Mouse (Mus musculus) forebrain, embryonic 13.5 days (tissue): ENCODE measurements around the gene Olig1. TPM values are rescaled to one million over a fixed set of nuclear protein-coding genes. Genes with fewer than 3 reads are reported as not detected.

Experiments
- ATAC-seq: fragments of 200-750 bp; cut with Nextera tagmentation; 2 replicates; pipeline ENCODE4 v1.8.0; 2017
- H3K27ac ChIP-seq: fragments of 300-500 bp; sonication (generic); 2 replicates; pipeline ENCODE4 v1.5.1; 2015; ENCODE audit warnings: inconsistent platforms, mild to moderate bottlenecking, moderate library complexity
- H3K27me3 ChIP-seq: fragments of 300-500 bp; sonication (generic); 2 replicates; pipeline ENCODE4 v1.6.1; 2015; ENCODE audit warnings: mild to moderate bottlenecking, inconsistent platforms
- H3K36me3 ChIP-seq: fragments of 300-500 bp; sonication (generic); 2 replicates; pipeline ENCODE4 v1.6.1; 2015; ENCODE audit warnings: mild to moderate bottlenecking, inconsistent platforms; ENCODE audit not compliant: poor library complexity, severe bottlenecking
- H3K4me1 ChIP-seq: fragments of 300-500 bp; sonication (generic); 2 replicates; pipeline ENCODE4 v1.6.1; 2015; ENCODE audit warnings: inconsistent platforms
- H3K4me2 ChIP-seq: fragments of 300-500 bp; sonication (generic); 2 replicates; pipeline ENCODE4 v1.6.1; 2015; ENCODE audit warnings: inconsistent platforms, mild to moderate bottlenecking, moderate library complexity
- H3K4me3 ChIP-seq: fragments of 300-500 bp; sonication (generic); 2 replicates; pipeline ENCODE4 v1.5.1; 2015; ENCODE audit warnings: mild to moderate bottlenecking, inconsistent platforms
- H3K9ac ChIP-seq: fragments of 300-500 bp; sonication (generic); 2 replicates; pipeline ENCODE4 v1.6.1; 2015; ENCODE audit warnings: mild to moderate bottlenecking, inconsistent platforms
- H3K9me3 ChIP-seq: fragments of 300-500 bp; sonication (generic); replicated peaks from 2 replicates; pipeline ENCODE4 v1.6.1; 2016; ENCODE audit warnings: inconsistent platforms
- WGBS: fragments of 180-500 bp; shearing (Covaris S2); methylation state at CpG from one replicate; pipeline ENCODE4 v1.1.7; 2015; 5-methylcytosine and 5-hydroxymethylcytosine counted together
- polyA plus RNA-seq: library from polyadenylated mRNA; unstranded; fragments of >200 nt; fragmentation: Nextera tagmentation; extraction: Ambion mirVana; gene quantifications from 2 replicates; pipeline ENCODE4 v1.2.1, GENCODE M21; 2015

Gene Olig1
- polyA plus RNA-seq, 1 experiment from 2014 or later, result 7.5 TPM

GRCm38 (mm10) chr16:91260861-91261260 lies 8.7 kb upstream of the Olig1 start:
- no peak for ATAC-seq
- Histone ChIP-seq H3K4me3 (no peak overlapping the region), H3K27me3 (peaks cover 95% of the 10 kb centered on the region), H3K9me3 (no peaks in the 10 kb centered on the region), H3K4me2 (no peak overlapping the region), H3K4me1 (peaks cover 12% of the 10 kb centered on the region), H3K27ac (no peak overlapping the region), H3K9ac (no peak overlapping the region), H3K36me3 (no peaks in the 10 kb centered on the region)
- 92% methylated on average over 3 of the region's 3 CpGs for WGBS

GRCm38 (mm10) chr16:91262467-91263220 lies 6.9 kb upstream of the Olig1 start:
- ATAC-seq, result peak; percentile 38; the same call in 1 of the 2 replicates
- Histone ChIP-seq H3K4me1 (peaks cover 10% of the 10 kb centered on the region), H3K27me3 (peaks cover 95% of the 10 kb centered on the region), H3K36me3 (no peaks in the 10 kb centered on the region), H3K4me2 (no peak overlapping the region), H3K4me3 (no peak overlapping the region), H3K9ac (no peak overlapping the region), H3K9me3 (no peaks in the 10 kb centered on the region), H3K27ac (no peak overlapping the region)
- 19% methylated on average over 12 of the region's 12 CpGs for WGBS

DNA sequence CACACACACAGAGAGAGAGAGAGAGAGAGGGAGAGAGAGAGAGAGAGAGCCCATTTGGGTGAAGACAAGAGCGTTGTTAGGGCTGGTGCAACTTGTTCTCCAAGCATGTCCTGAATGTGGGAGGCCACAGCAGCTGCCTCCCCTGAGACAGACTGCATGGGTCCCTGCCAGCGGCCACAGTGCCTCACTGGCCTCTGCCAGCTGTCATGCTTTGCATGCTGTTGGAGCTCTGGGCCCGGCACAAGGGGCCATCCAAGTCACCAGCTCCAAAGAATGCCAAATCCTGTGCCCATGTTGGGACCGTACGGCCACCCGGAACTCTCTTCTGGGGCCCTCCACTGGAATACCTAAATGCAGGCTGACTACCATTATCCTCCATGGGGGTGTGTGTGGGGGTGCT lies 3.6 kb upstream of the Olig1 start:
- Histone ChIP-seq H3K4me1 (peaks cover 32% of the 10 kb centered on the region), H3K4me2 (no peak overlapping the region), H3K27me3 (peaks cover 95% of the 10 kb centered on the region), H3K9ac (no peak overlapping the region), H3K4me3 (no peak overlapping the region), H3K9me3 (no peaks in the 10 kb centered on the region), H3K27ac (no peak overlapping the region), H3K36me3 (no peaks in the 10 kb centered on the region)
- WGBS, result 82% methylated on average over 6 of the region's 6 CpGs
- ATAC-seq, result no peak

GRCm38 (mm10) chr16:91268724-91269452 lies 684 bp upstream of the Olig1 start:
- 4% methylated on average over 13 of the region's 13 CpGs for WGBS
- H3K4me2 ChIP-seq, result peak overlapping the region; percentile 92
- peak overlapping the region; percentile 49 for H3K4me3 ChIP-seq

GRCm38 (mm10) chr16:91270212-91270971 lies 820 bp downstream of the Olig1 start:
- H3K27ac ChIP-seq, result no peak overlapping the region
- H3K9ac ChIP-seq, result peak overlapping the region; percentile 38

More at GRCm38 (mm10) chr16:91268724-91269452, 684 bp upstream of the Olig1 start:
- H3K27ac ChIP-seq, result no peak overlapping the region
- no peak overlapping the region for H3K9ac ChIP-seq
- peaks cover 29% of the 10 kb centered on the region for H3K4me1 ChIP-seq
- H3K36me3 ChIP-seq, result no peaks in the 10 kb centered on the region
- no peak for ATAC-seq
- H3K9me3 ChIP-seq, result no peaks in the 10 kb centered on the region
- H3K27me3 ChIP-seq, result peaks cover 99% of the 10 kb centered on the region

GRCm38 (mm10) chr16:91270982-91271549 lies 1.5 kb downstream of the Olig1 start:
- no peaks in the 10 kb centered on the region for H3K36me3 ChIP-seq
- H3K27ac ChIP-seq, result no peak overlapping the region
- H3K9ac ChIP-seq, result peak overlapping the region; percentile 38
- peak overlapping the region; percentile 49 for H3K4me3 ChIP-seq
- WGBS, result under 1% methylated on average over 29 of the region's 29 CpGs
- no peaks in the 10 kb centered on the region for H3K9me3 ChIP-seq
- peaks cover 29% of the 10 kb centered on the region for H3K4me1 ChIP-seq
- no peak for ATAC-seq
- H3K4me2 ChIP-seq, result peak overlapping the region; percentile 92
- peaks cover 100% of the 10 kb centered on the region for H3K27me3 ChIP-seq

More at GRCm38 (mm10) chr16:91270212-91270971, 820 bp downstream of the Olig1 start:
- H3K9me3 ChIP-seq, result no peaks in the 10 kb centered on the region
- peaks cover 29% of the 10 kb centered on the region for H3K4me1 ChIP-seq
- H3K36me3 ChIP-seq, result no peaks in the 10 kb centered on the region
- ATAC-seq, result peak; percentile 56
- peak overlapping the region; percentile 49 for H3K4me3 ChIP-seq
- peaks cover 100% of the 10 kb centered on the region for H3K27me3 ChIP-seq
- H3K4me2 ChIP-seq, result peak overlapping the region; percentile 92
- WGBS, result under 1% methylated on average over 60 of the region's 63 CpGs

DNA sequence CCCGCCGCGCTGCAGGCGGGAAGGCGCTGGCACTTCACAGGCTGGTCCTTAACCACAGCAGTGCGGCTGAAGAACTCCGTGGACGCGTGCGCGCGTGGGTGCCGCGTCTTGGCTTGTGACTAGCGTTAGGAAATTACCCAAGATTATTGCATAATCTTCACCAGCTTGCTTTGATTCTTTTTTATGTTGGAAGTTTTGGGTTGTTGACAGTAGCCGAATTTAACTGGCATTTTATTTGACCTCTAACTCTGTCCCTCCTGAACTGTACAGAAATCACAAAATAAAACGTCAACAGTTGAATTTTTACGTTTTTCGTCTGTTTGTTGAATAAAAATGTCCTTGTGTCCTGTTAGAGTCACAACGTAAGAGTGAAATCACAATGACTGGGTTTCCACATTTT lies 2.1 kb downstream of the Olig1 start:
- Histone ChIP-seq H3K4me3 (no peak overlapping the region), H3K9ac (no peak overlapping the region), H3K27ac (no peak overlapping the region), H3K36me3 (no peaks in the 10 kb centered on the region), H3K4me2 (peak overlapping the region; percentile 92), H3K4me1 (peaks cover 29% of the 10 kb centered on the region), H3K27me3 (peaks cover 100% of the 10 kb centered on the region), H3K9me3 (no peaks in the 10 kb centered on the region)
- 2% methylated on average over 20 of the region's 20 CpGs for whole genome bisulfite sequencing
- ATAC-seq, result no peak

- Histone ChIP-seq H3K27ac (no peak overlapping the region), H3K4me3 (no peak overlapping the region), H3K27me3 (peaks cover 90% of the 10 kb centered on the region), H3K9ac (no peak overlapping the region), H3K4me2 (no peak overlapping the region), H3K4me1 (no peaks in the 10 kb centered on the region), H3K9me3 (no peaks in the 10 kb centered on the region), H3K36me3 (no peaks in the 10 kb centered on the region)
- 65% methylated on average over 4 of the region's 4 CpGs for WGBS
- ATAC-seq, result no peak
Measured at GRCm38 (mm10) chr16:91280516-91280915, 10.9 kb downstream of the Olig1 start.

DNA sequence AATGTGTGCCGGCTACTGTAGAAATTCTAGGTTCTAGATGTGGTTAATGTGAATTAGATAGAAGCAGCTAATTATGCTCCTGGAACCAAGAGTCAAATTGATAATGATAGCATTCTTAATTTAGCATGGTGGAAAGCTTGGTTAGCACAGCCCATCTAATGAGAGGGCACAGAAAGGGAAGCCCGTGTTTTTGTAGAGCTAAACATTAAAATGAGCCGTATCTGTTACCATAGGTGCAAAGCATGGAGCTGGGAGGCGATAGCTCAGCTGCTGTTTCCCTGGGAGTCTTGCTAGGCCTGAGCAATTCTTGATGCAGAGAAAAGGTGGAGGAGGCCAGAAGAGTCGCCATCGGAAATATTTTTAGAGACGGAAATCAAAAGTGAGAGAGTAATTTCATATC lies 22.5 kb downstream of the Olig1 start:
- H3K27me3 ChIP-seq, result peaks cover 70% of the 10 kb centered on the region
- no peaks in the 10 kb centered on the region for H3K36me3 ChIP-seq

GRCm38 (mm10) chr16:91292719-91293333 lies 23.3 kb downstream of the Olig1 start:
- WGBS, result 17% methylated on average over 11 of the region's 11 CpGs
- Histone ChIP-seq H3K27me3 (peaks cover 76% of the 10 kb centered on the region), H3K36me3 (no peaks in the 10 kb centered on the region), H3K9me3 (no peaks in the 10 kb centered on the region), H3K4me3 (no peak overlapping the region), H3K27ac (no peak overlapping the region), H3K9ac (no peak overlapping the region), H3K4me1 (peaks cover 18% of the 10 kb centered on the region), H3K4me2 (no peak overlapping the region)
- ATAC-seq, result peak; percentile 21; the same call in 1 of the 2 replicates

More for the DNA sequence above, 22.5 kb downstream of the Olig1 start:
- ATAC-seq, result no peak
- H3K9me3 ChIP-seq, result no peaks in the 10 kb centered on the region
- no peak overlapping the region for H3K4me2 ChIP-seq
- no peak overlapping the region for H3K4me3 ChIP-seq
- 51% methylated on average over 7 of the region's 7 CpGs for WGBS
- peak overlapping the region; percentile 9; the same call in 1 of the 2 replicates for H3K9ac ChIP-seq
- no peak overlapping the region for H3K27ac ChIP-seq
- H3K4me1 ChIP-seq, result peaks cover 18% of the 10 kb centered on the region

- Histone ChIP-seq H3K4me2 (no peak overlapping the region), H3K4me1 (peaks cover 34% of the 10 kb centered on the region), H3K36me3 (no peaks in the 10 kb centered on the region), H3K9me3 (no peaks in the 10 kb centered on the region), H3K9ac (no peak overlapping the region), H3K27me3 (peaks cover 89% of the 10 kb centered on the region), H3K4me3 (no peak overlapping the region), H3K27ac (no peak overlapping the region)
- ATAC-seq, result no peak
- WGBS, result 42% methylated on average over 4 of the region's 4 CpGs
Measured at GRCm38 (mm10) chr16:91297726-91298125, 28.2 kb downstream of the Olig1 start.
